Mouse (Mus musculus) cerebellum, adult 2 months (tissue): Measurements from ENCODE around the gene Cers1. TPM values are rescaled to one million over a fixed set of nuclear protein-coding genes. Genes with fewer than 3 reads are reported as not detected.

ENCODE experiments used
- DNase-seq, 2 experiments: peaks; one replicate each; pipeline ENCODE4 v3.0.0; 2021
- H3K27ac ChIP-seq: fragments of 200-500 bp; 2 replicates; pipeline ENCODE4 v1.5.1; 2012; ENCODE audit warnings: low read length, control low read depth, inconsistent platforms; ENCODE audit not compliant: insufficient read depth
- H3K27me3 ChIP-seq: fragments of 200-500 bp; 2 replicates; pipeline ENCODE4 v1.6.1; 2012; ENCODE audit warnings: inconsistent platforms, mild to moderate bottlenecking, low read length, moderate library complexity; ENCODE audit not compliant: control insufficient read depth, insufficient read depth
- H3K4me1 ChIP-seq: fragments of 200-500 bp; 2 replicates; pipeline ENCODE4 v1.6.1; 2011; ENCODE audit warnings: low read length; ENCODE audit not compliant: control insufficient read depth, insufficient read depth
- H3K4me3 ChIP-seq: fragments of 200-500 bp; replicated peaks from 2 replicates; pipeline ENCODE3; 2011; ENCODE audit warnings: mild to moderate bottlenecking, low read depth, low read length, control low read depth; ENCODE audit not compliant: insufficient read depth
- CTCF ChIP-seq: fragments of 200-500 bp; IDR thresholded peaks from 2 replicates; pipeline ENCODE4 v1.5.1; 2011; ENCODE audit warnings: low read depth, mild to moderate bottlenecking, control low read depth, low read length, moderate library complexity, borderline replicate concordance; ENCODE audit not compliant: insufficient read depth
- POLR2A ChIP-seq: fragments of 200-500 bp; IDR thresholded peaks from 2 replicates; pipeline ENCODE4 v1.6.1; 2011; ENCODE audit warnings: low read length, control low read depth, borderline replicate concordance; ENCODE audit not compliant: insufficient read depth
- WGBS: fragments of 180-500 bp; shearing (Covaris S2); methylation state at CpG from one replicate; pipeline ENCODE4 v1.1.7; 2018; 5-methylcytosine and 5-hydroxymethylcytosine counted together
- polyA plus RNA-seq: library from polyadenylated mRNA; depleted of rRNA; stranded (reverse); fragments of >200 nt; gene quantifications from 2 replicates; pipeline ENCODE4 v1.2.3, GENCODE M21; 2012

The Cers1 gene
- polyA plus RNA-seq, 1 experiment = 55.5 TPM

DNA sequence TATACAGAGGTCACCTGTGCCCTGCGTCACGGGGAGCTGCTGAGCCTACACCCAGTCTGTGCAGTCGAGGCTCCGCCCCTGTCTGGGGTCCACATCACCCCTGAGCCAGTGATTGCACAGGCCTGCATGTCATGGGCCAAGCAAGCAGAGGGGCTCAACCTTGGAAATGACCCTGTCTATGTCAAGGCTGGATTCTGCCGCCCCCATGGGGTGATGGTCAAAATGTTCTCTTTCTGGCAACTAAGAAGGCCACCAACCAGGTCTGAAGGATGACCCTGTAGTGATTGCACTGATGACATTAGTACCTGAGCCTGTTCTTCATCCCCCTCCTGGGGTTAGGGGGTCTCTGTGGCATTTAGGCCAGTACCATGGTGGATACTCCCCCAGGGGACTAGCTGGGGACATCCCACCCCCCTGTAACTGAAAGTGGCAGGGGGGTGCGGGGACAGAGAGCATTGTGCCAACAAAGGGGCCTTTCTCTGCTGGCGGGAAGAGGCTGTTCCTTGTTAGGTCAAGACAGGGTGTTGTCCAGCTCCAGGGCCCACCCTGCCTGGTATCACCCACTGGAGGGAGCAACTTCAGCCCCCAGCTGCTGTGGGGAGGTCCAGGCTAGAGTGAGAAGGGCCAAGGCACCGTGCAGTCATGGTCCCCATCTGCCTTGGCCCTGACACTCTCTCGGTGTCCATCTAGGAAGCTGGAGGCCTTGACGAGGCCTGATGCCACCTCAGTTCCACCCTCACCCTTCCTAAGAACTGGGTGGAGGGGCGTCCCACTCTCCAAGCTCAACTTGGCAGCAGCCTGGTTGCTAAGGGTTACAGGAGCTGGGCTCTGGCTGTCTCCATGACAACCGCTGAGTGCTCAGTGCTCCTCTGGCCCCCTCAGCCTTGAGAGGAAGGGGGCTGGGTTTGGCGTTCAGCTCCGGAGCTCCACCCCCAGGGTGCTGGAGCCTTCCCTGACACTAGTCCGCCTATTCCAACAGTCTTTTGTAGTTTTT, 1.2 kb downstream of the Cers1 start:
- H3K4me1 ChIP-seq = peaks cover 10% of the 10 kb centered on the region
- 14% methylated on average over 15 of the region's 15 CpGs for WGBS
- DNase-seq = peak; percentile 63 to 66
- peak overlapping the region; percentile 83 for H3K4me3 ChIP-seq
- TF ChIP-seq POLR2A (no peak), CTCF (no peak)
- no peaks in the 10 kb centered on the region for H3K27me3 ChIP-seq
- H3K27ac ChIP-seq = no peak overlapping the region; the same call in 1 of the 2 replicates

DNA sequence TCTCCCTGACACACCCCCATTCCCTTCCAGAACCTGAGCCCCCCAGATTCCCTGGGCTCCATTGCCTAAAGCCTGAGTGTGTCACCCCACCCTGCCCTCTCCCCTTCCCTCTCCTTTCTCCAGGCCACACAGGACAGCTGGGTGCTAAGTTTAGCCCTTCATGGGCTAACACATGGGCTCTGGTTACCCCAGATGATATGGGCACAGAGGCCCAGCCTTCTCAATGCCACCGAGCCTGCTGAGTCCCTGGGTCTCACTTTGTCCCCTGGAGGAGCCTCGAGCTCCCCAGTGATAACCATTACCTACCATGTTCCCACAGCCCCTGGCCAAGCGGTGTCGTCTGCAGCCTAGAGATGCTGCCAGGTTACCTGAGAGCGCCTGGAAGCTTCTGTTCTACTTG, 2.3 kb downstream of the Cers1 start:
- DNase-seq = no peak
- no peak overlapping the region for H3K27ac ChIP-seq
- TF ChIP-seq CTCF (no peak), POLR2A (no peak)
- no peaks in the 10 kb centered on the region for H3K27me3 ChIP-seq
- H3K4me3 ChIP-seq = no peak overlapping the region
- H3K4me1 ChIP-seq = peaks cover 10% of the 10 kb centered on the region
- WGBS = 61% methylated on average over 5 of the region's 5 CpGs

DNA sequence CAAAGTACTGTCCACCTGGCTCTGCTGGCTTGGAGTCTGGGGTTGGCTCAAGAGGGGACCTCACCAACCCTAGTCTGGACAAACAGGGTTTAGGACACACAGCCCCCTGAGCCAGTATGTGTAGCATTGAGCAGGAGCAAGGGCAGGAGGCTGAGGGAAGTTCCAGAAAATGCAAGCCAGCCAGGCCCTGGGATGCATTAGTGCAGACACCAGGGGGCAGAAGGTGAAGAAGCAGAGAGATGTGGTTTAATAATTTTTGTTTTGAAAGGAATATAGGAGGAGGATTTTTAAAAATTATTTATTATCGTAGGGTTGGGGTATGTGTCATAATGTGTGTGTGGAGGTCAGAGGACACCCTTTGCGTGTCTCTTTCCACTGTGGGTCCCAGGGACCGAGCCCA, 8.1 kb downstream of the Cers1 start:
- Histone ChIP-seq H3K4me1 (no peaks in the 10 kb centered on the region), H3K27me3 (no peaks in the 10 kb centered on the region), H3K27ac (no peak overlapping the region), H3K4me3 (no peak overlapping the region)
- TF ChIP-seq POLR2A (no peak), CTCF (no peak)
- no peak for DNase-seq
- 93% methylated on average over 3 of the region's 3 CpGs for WGBS

DNA sequence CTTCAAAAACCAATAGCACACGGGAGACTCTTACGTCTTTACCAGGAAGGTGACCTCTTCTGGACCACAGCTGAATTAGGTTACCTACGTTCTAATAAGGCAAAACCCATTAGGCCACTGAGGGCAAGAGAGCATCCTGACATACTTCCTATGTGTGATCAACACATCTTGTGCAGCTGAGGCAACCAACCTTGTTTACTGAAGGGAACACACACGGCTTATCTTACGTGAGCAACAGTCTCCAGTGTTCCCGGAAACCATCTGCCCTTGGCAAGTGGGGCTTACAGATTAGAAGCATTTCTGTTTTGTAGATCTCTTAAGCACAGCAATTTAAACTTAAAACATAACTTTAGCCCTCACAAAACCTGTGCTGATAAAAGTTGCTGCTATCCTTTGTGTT, 11.9 kb downstream of the Cers1 start:
- H3K27me3 ChIP-seq = no peaks in the 10 kb centered on the region
- H3K4me3 ChIP-seq = no peak overlapping the region
- no peak for DNase-seq
- H3K4me1 ChIP-seq = peaks cover 7% of the 10 kb centered on the region; the same call in 1 of the 2 replicates
- WGBS = 70% methylated on average over 6 of the region's 6 CpGs
- H3K27ac ChIP-seq = no peak overlapping the region
- TF ChIP-seq CTCF = no peak
- no peak for TF ChIP-seq POLR2A

DNA sequence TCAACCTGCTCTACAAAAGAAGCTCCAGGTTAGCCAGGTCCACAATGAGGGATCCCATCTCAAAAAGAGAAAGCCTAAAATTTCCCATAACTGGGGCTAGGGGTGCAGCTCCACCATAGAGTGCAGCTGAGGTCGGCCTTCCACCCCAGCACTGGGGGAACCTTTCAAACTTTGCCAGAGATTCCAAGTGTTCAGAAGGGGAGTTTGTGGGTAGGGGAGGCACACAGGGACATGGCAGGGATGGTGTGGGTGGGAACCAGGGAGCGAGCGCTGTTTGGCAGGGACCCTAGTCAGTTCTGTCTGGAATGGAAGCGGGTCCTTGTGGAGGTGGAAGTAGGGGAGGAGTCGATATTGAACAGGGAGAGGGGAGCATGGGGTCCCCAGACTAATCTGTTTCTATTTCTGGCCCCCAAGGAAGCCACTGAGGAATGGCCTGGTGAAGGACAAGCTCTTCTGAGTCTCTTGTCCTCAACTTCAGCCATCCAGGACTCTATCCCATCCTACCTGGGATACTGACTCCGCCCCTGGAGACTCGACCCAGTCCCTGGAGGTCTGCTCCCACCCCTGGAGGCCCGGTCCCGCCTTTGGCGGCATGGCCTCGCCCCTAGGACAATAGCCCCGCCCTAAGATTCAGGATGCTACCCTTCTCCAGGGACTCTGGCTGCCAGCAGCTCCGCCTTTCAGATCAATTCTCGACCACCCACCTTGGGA, 13.7 kb downstream of the Cers1 start, which contains the start of gene Gdf1:
Gene Gdf1 (plus strand): TSS at position 694 of the 711 bp plus-strand sequence.
- WGBS = 57% methylated on average over 14 of the region's 14 CpGs
- no peak for DNase-seq
- H3K27ac ChIP-seq = no peak within 1 kb of the TSS
- H3K4me3 ChIP-seq = no peak within 1 kb of the TSS
- no peaks in the 10 kb centered on the region for H3K27me3 ChIP-seq
- peaks cover 10% of the 10 kb centered on the region; the same call in 1 of the 2 replicates for H3K4me1 ChIP-seq
- TF ChIP-seq POLR2A = no peak
- no peak for TF ChIP-seq CTCF

DNA sequence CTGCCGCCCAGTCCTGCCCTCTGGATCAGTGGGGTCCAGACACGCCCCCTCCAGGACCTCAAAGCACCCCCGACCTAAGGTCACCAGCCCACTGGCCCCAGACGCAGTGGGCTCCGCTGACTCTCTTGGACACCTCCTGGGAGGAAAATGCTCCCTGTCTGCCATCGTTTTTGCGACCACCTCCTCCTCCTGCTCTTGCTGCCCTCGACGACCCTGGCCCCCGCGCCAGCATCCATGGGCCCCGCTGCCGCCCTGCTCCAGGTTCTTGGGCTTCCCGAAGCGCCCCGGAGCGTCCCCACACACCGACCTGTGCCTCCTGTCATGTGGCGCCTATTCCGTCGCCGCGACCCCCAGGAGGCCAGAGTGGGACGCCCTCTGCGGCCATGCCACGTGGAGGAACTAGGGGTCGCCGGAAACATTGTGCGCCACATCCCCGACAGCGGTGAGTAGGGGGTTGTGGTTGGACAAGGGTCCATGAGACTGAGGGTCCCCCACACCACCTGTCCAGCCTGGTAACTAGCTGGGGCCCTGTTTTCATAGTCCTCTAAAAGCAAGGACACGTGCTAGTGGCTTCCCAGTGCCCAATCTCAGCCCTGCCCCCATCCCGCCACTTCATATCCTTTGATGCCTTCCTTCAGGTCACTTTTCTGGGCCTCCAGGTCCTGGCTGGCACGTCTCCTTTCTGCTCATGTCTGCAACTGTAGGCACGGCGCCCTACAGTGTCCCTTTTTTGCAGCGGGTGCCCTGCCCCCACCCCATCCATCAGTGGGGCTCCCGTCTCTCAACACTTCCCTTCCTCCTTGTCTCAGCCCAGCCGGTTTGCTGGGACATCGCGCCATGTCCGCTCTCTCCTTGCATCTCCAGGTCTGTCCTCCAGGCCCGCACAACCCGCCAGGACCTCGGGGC, 14.5 kb downstream of the Cers1 start:
- no peak for TF ChIP-seq CTCF
- Histone ChIP-seq H3K4me1 (peaks cover 10% of the 10 kb centered on the region; the same call in 1 of the 2 replicates), H3K27me3 (no peaks in the 10 kb centered on the region), H3K4me3 (no peak overlapping the region), H3K27ac (no peak overlapping the region)
- 37% methylated on average over 45 of the region's 45 CpGs for WGBS
- peak in 1 of 2 experiments; percentile 44 for DNase-seq
